Mouse (Mus musculus) heart, adult 10 weeks (tissue): ENCODE results near the gene Dlg1. TPM values are rescaled to one million over a fixed set of nuclear protein-coding genes. Genes with fewer than 3 reads are reported as not detected.

Experiments
- polyA plus RNA-seq: library from polyadenylated mRNA; stranded (reverse); fragments of 350-450 nt; fragmentation: Illumina TruSeq; extraction: RNeasy Lipid Tissue Mini Kit (QIAGEN cat#74804); gene quantifications from one replicate; pipeline ENCODE4 v1.2.3, GENCODE M21; 2014; ENCODE audit warnings: low read depth, low replicate concordance

Gene Dlg1
- 55.5 TPM for polyA plus RNA-seq

DNA sequence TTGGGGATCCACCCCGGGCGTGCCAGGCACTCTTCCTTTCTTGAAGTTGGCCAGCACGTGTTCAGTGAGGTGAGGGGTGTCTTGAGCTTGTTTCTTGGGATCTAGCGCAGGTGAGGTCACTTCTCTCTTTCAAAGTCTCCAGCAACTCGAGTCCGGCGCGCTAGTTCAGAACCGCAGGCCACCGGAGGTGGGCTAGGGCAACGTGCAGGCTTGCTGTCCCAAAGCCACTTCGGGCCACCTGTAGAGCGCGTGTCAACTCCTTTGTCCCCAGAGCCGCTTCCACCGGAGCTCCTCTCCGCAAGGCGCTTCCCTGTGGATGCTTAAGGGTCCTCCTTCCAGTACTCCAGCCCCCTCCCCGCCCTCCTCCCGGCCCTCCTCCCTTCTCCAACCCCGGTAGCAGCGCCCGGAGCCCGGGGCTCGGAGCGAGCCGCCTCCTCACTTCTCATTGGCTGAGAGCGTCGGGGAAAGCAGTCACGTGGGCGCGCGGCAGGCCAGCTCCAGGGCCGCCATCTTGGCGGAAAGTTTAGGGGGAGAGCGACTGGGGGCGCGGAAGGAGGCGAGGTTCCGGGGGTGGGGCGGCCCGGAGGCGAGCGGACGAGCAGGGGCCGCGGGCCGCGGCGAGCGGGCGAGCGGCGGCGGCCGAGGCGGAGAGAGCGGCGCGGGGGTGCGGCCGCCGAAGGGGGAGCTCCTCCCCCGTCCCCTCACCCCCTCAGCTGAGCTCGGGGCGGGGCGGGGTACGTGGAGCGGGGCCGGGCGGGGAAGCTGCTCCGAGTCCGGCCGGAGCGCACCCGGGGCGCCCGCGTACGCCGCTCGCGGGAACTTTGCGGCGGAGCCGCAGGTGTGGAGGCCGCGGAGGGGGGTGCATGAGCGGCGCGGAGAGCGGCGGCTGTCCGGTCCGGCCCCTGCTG is at the start of gene Dlg1:
Gene Dlg1 (plus strand): TSS at position 65 of the 908 bp plus-strand sequence.

DNA sequence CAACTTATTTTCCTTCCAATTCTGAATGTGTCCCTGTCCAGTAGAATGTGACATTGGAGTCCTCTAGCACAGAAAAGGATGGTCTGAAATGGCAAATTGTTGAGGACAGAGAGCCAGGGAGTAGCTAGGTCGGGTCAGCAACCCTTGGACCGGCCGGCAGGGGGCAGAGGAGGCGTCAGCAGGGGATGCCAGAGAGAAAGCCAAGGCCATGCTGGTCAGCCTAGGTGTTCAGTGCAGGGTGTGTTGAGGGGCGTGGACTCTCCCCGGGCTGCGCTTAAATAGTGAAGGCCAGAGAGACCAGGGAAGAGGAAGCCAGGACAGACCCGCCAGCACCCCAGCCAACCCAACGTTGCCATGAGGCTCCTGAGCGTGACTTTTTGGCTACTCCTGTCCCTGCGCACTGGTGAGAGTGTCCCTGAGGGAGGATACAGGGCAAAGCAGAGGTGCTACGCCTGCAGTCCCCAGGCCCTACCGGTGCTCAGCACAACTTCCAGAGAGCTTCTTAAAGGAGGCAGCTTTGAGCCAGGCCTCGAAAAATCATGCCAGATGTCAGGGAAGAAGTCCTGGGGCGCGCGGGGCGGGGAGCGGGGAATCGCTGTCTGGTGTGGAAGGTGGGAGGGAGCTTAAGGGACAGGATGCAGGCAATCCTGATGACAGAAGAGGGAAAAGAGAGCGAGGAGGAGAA is 215.5 kb downstream of the Dlg1 start, which contains the start of gene Meltf:
Gene Meltf (plus strand): TSS at position 238 of the 685 bp plus-strand sequence.

Other genes with a start within 250 kb of the Dlg1 start
- 96.1 TPM for gene Bdh1, start 241.2 kb upstream of the Dlg1 start, polyA plus RNA-seq
- not detected for gene Meltf, start 215.4 kb downstream of the Dlg1 start, polyA plus RNA-seq